Mouse (Mus musculus) ES-Bruce4 (cell line): Measurements from ENCODE around the gene Tmem104.

Source experiments
- CTCF ChIP-seq: IDR thresholded peaks from one replicate; pipeline ENCODE4 v1.8.1; 2011; ENCODE audit warnings: low read depth, low read length
- EP300 ChIP-seq: IDR thresholded peaks from 2 replicates; pipeline ENCODE4 v1.6.1; 2011; ENCODE audit warnings: low read depth, low read length; ENCODE audit not compliant: insufficient read depth
- POLR2A ChIP-seq: IDR thresholded peaks from one replicate; pipeline ENCODE4 v1.8.1; 2011; ENCODE audit warnings: low read length; ENCODE audit not compliant: insufficient read depth

GRCm38 (mm10) chr11:115219685-115220084, 32.4 kb downstream of the Tmem104 start:
- TF ChIP-seq POLR2A = no peak
- TF ChIP-seq CTCF = no peak
- no peak for TF ChIP-seq EP300
